Mouse (Mus musculus): ENCODE data around the gene Fam241a. TPM values are rescaled to one million over a fixed set of nuclear protein-coding genes. Genes with fewer than 3 reads are reported as not detected.

The Fam241a gene
- polyA plus RNA-seq, 1 experiment from 2014 or later: 10.0 TPM

- H3K4me2 ChIP-seq (replicated peaks): no peak overlapping the region
- H3K27ac ChIP-seq (replicated peaks): no peak overlapping the region
- no peak for ATAC-seq (replicated peaks)
- no peak overlapping the region for H3K4me3 ChIP-seq
- H3K36me3 ChIP-seq: no peaks in the 10 kb centered on the region
- H3K9ac ChIP-seq (replicated peaks): no peak overlapping the region
- WGBS: 80% methylated on average over 5 of the region's 5 CpGs
- H3K9me3 ChIP-seq: no peaks in the 10 kb centered on the region
- no peaks in the 10 kb centered on the region for H3K27me3 ChIP-seq
- peaks cover 16% of the 10 kb centered on the region for H3K4me1 ChIP-seq
Observed at GRCm38 (mm10) chr3:127849922-127850321, 46.2 kb downstream of the Fam241a start.

DNA sequence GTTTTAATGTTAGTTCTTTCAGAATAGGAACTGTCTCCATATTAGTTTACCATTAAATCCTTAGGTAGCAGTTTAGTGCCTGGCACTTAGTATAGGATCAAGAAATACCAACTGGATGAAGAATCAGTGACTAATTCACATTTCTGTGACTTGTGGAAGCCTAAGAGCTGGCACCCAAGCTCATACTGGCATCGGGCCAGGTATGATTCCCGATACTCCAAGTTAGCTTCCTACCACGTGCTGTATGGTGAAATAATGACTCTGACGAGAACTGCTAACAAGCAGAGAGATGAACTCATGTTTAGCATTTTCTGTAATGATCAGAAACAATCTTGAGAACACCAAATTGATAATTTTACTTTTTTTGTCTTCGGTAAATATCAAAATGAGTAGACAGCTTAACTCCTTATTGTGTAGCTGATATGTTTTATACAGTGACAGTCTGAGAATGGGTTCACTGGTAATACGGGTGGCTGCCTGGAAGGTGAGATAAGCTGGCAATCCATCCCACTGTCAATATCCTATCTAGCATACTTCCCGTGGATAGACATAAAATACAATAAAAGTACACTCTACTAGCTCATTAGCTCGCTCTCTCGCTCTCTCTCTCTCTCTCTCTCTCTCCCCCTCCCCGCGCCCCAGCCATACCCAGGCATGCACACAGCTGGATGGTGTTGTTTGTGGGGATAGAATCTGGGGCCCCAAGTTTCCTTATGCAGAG is 47.9 kb downstream of the Fam241a start:
- H3K9me3 ChIP-seq: no peaks in the 10 kb centered on the region
- no peaks in the 10 kb centered on the region for H3K36me3 ChIP-seq
- H3K4me2 ChIP-seq (replicated peaks): no peak overlapping the region
- H3K4me1 ChIP-seq: peaks cover 6% of the 10 kb centered on the region; the same call in 1 of the 2 replicates
- H3K9ac ChIP-seq (replicated peaks): no peak overlapping the region
- H3K27ac ChIP-seq (replicated peaks): no peak overlapping the region; the same call in 1 of the 2 replicates
- no peaks in the 10 kb centered on the region for H3K27me3 ChIP-seq
- ATAC-seq (replicated peaks): no peak
- no peak overlapping the region for H3K4me3 ChIP-seq
- WGBS: 70% methylated on average over 11 of the region's 11 CpGs

- 88% methylated on average over 5 of the region's 5 CpGs for WGBS
- no peaks in the 10 kb centered on the region for H3K27me3 ChIP-seq
Observed at GRCm38 (mm10) chr3:127843941-127844327, 52.2 kb downstream of the Fam241a start.

GRCm38 (mm10) chr3:127843324-127843940 is 52.7 kb downstream of the Fam241a start:
- H3K9ac ChIP-seq (replicated peaks): no peak overlapping the region
- H3K4me1 ChIP-seq: peaks cover 5% of the 10 kb centered on the region; the same call in 1 of the 2 replicates
- H3K27me3 ChIP-seq: no peaks in the 10 kb centered on the region
- H3K9me3 ChIP-seq: no peaks in the 10 kb centered on the region
- WGBS: 95% methylated on average over 2 of the region's 2 CpGs
- H3K27ac ChIP-seq (replicated peaks): no peak overlapping the region
- ATAC-seq (replicated peaks): no peak
- H3K36me3 ChIP-seq: no peaks in the 10 kb centered on the region
- no peak overlapping the region for H3K4me3 ChIP-seq
- H3K4me2 ChIP-seq (replicated peaks): no peak overlapping the region

More at GRCm38 (mm10) chr3:127843941-127844327, 52.2 kb downstream of the Fam241a start:
- Histone ChIP-seq H3K4me1 (peaks cover 6% of the 10 kb centered on the region; the same call in 1 of the 2 replicates), H3K4me3 (no peak overlapping the region), H3K9me3 (no peaks in the 10 kb centered on the region), H3K36me3 (no peaks in the 10 kb centered on the region), H3K9ac (replicated peaks) (no peak overlapping the region), H3K27ac (replicated peaks) (no peak overlapping the region), H3K4me2 (replicated peaks) (no peak overlapping the region)
- ATAC-seq (replicated peaks): no peak

GRCm38 (mm10) chr3:127841926-127842325 is 54.2 kb downstream of the Fam241a start:
- Histone ChIP-seq H3K27ac (replicated peaks) (no peak overlapping the region), H3K36me3 (no peaks in the 10 kb centered on the region), H3K4me1 (peaks cover 5% of the 10 kb centered on the region; the same call in 1 of the 2 replicates), H3K27me3 (no peaks in the 10 kb centered on the region), H3K9me3 (no peaks in the 10 kb centered on the region), H3K4me3 (no peak overlapping the region), H3K9ac (replicated peaks) (no peak overlapping the region), H3K4me2 (replicated peaks) (no peak overlapping the region)
- WGBS: 20% methylated on average over 8 of the region's 8 CpGs
- ATAC-seq (replicated peaks): no peak

- Histone ChIP-seq H3K9me3 (no peaks in the 10 kb centered on the region), H3K27ac (replicated peaks) (peak overlapping the region; percentile 96), H3K27me3 (no peaks in the 10 kb centered on the region), H3K36me3 (no peaks in the 10 kb centered on the region), H3K4me1 (peaks cover 26% of the 10 kb centered on the region), H3K4me3 (peak overlapping the region; percentile 92), H3K9ac (replicated peaks) (peak overlapping the region; percentile 71), H3K4me2 (replicated peaks) (peak overlapping the region; percentile 54)
- 31% methylated on average over 8 of the region's 8 CpGs for WGBS
- ATAC-seq (replicated peaks): no peak
Observed at GRCm38 (mm10) chr3:127837972-127838644, 58.0 kb downstream of the Fam241a start.

DNA sequence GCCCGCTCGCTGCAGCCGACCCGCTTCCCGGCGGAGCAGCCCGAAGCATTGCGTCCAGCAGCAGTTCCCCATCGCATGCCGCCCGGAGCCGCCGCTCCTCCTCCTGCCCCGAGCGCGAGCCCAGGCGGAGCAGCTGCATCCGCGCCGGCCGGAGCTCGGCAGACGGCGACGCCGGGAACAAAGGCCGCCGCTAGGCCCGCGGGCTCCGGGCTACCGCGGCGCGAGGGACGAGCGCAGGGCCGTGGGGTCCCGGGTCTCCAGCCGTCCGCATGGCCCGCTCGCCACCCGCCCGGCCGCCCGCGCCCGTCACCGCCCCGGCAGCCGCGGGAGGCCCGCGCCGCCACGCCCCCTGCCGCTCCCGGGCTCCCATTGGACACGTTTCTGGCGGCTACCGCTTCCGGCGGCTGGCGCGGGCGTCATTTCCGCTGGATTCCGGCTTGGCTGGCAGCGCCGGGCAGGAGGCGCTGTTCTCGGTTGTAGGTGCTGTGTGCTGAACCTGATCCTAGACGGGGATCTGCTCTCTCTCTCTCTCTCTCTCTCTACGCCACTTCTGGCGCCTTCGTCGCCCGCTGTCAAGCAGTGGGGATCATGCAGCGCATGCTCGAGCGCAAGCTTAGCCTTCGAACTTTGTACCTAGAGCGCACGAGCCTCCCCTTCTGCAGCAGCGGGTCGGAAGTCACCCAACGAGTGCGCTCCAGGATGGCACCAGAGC is 58.8 kb downstream of the Fam241a start, which contains the start of gene Ap1ar:
Ap1ar (minus strand) TSS at position 370 of the 712 bp plus-strand sequence.
- under 1% methylated on average over 84 of the region's 89 CpGs for WGBS
- peaks cover 26% of the 10 kb centered on the region for H3K4me1 ChIP-seq
- H3K27me3 ChIP-seq: no peaks in the 10 kb centered on the region
- peak within 1 kb of the TSS; percentile 92 for H3K4me3 ChIP-seq
- peak within 1 kb of the TSS; percentile 96 for H3K27ac ChIP-seq (replicated peaks)
- H3K9ac ChIP-seq (replicated peaks): peak within 1 kb of the TSS; percentile 91
- peak; percentile 97 for ATAC-seq (replicated peaks)
- 0 out of 2 replicates have a peak, but pooled peaks cover under 1% of the 10 kb centered on the region for H3K36me3 ChIP-seq
- no peaks in the 10 kb centered on the region for H3K9me3 ChIP-seq
- H3K4me2 ChIP-seq (replicated peaks): peak within 1 kb of the TSS; percentile 54

- Histone ChIP-seq H3K9ac (replicated peaks) (peak overlapping the region; percentile 91), H3K4me1 (peaks cover 26% of the 10 kb centered on the region), H3K27ac (replicated peaks) (peak overlapping the region; percentile 96), H3K4me2 (replicated peaks) (peak overlapping the region; percentile 54), H3K36me3 (0 out of 2 replicates have a peak, but pooled peaks cover 2% of the 10 kb centered on the region), H3K27me3 (no peaks in the 10 kb centered on the region), H3K4me3 (peak overlapping the region; percentile 92), H3K9me3 (no peaks in the 10 kb centered on the region)
- ATAC-seq (replicated peaks): 0 out of 2 replicates have a peak, but pooled peaks have one; percentile 0
- WGBS: under 1% methylated on average over 17 of the region's 17 CpGs
Observed at GRCm38 (mm10) chr3:127836798-127837153, 59.3 kb downstream of the Fam241a start.

GRCm38 (mm10) chr3:127835594-127835993 is 60.5 kb downstream of the Fam241a start:
- H3K4me3 ChIP-seq: peak overlapping the region; percentile 92
- ATAC-seq (replicated peaks): no peak
- WGBS: 81% methylated on average over 6 of the region's 6 CpGs
- peaks cover 26% of the 10 kb centered on the region for H3K4me1 ChIP-seq
- H3K4me2 ChIP-seq (replicated peaks): peak overlapping the region; percentile 54
- H3K27me3 ChIP-seq: no peaks in the 10 kb centered on the region
- 0 out of 2 replicates have a peak, but pooled peaks cover 2% of the 10 kb centered on the region for H3K36me3 ChIP-seq
- no peak overlapping the region for H3K9ac ChIP-seq (replicated peaks)
- no peaks in the 10 kb centered on the region for H3K9me3 ChIP-seq
- H3K27ac ChIP-seq (replicated peaks): no peak overlapping the region

DNA sequence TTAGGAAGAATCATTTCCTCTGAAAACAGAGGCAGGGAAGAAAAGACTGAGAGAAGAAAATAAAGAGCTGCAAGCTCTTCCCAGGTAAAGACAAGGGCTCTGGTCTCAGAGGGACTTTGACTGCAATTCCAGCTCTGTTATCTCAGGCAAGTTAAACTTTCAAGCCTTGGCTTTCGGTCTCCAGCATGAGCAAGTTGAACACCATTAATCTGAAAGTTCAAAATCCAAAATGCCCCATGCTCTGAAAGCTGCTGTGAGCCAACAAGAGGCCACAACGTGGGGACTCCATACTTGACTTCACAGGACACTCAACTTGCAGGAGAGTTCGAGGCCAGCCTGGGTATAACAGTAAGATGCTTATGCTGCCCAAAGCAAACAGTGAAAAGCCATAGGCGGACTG is 62.1 kb downstream of the Fam241a start:
- Histone ChIP-seq H3K27me3 (no peaks in the 10 kb centered on the region), H3K4me2 (replicated peaks) (no peak overlapping the region), H3K9ac (replicated peaks) (no peak overlapping the region), H3K4me3 (no peak overlapping the region), H3K27ac (replicated peaks) (no peak overlapping the region), H3K4me1 (peaks cover 26% of the 10 kb centered on the region), H3K36me3 (0 out of 2 replicates have a peak, but pooled peaks cover 2% of the 10 kb centered on the region), H3K9me3 (no peaks in the 10 kb centered on the region)
- no peak for ATAC-seq (replicated peaks)
- 83% methylated on average over 4 of the region's 4 CpGs for WGBS

DNA sequence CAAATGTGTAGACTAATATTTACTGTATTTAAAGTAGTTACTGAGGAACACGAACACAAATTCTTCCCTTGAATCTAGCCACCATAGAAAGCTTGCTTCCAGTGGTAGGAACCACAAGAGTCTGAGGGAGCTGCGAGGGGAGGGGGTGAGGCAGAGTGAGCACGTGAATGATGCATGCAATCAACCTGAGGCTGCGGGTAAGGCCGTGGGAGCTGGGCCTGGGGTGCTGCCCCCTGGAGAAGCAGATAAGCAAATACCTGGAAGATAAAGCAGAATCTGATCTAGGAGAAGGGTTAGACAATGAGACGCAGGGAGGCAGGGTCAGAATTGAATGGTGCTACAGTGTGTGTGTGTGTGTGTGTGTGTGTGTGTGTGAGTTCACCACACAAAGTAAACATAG is 65.0 kb downstream of the Fam241a start:
- 0 out of 2 replicates have a peak, but pooled peaks cover 2% of the 10 kb centered on the region for H3K36me3 ChIP-seq
- H3K4me1 ChIP-seq: peaks cover 18% of the 10 kb centered on the region
- ATAC-seq (replicated peaks): no peak
- no peak overlapping the region for H3K4me3 ChIP-seq
- no peaks in the 10 kb centered on the region for H3K27me3 ChIP-seq
- H3K9ac ChIP-seq (replicated peaks): no peak overlapping the region
- H3K4me2 ChIP-seq (replicated peaks): no peak overlapping the region
- H3K27ac ChIP-seq (replicated peaks): no peak overlapping the region
- WGBS: 62% methylated on average over 6 of the region's 6 CpGs
- H3K9me3 ChIP-seq: no peaks in the 10 kb centered on the region

All from forebrain, embryonic 15.5 days (tissue).